Mouse (Mus musculus) ES-Bruce4 (cell line): ENCODE measurements around the gene Ank3.

ENCODE experiments used
- CTCF ChIP-seq: IDR thresholded peaks from one replicate; pipeline ENCODE4 v1.8.1; 2011; ENCODE audit warnings: low read depth, low read length
- POLR2A ChIP-seq: IDR thresholded peaks from one replicate; pipeline ENCODE4 v1.8.1; 2011; ENCODE audit warnings: low read length; ENCODE audit not compliant: insufficient read depth

- TF ChIP-seq CTCF, result no peak
- TF ChIP-seq POLR2A, result no peak
Measured at GRCm38 (mm10) chr10:69709631-69710030, 311.1 kb downstream of the Ank3 start.
